Mouse (Mus musculus): ENCODE data around the gene Fgfr2.

GRCm38 (mm10) chr7:132658058-132658450 is 465.1 kb downstream of the Fgfr2 start:
- TF ChIP-seq CTCF (IDR thresholded peaks at IDR 0.05; ENCODE audit: borderline replicate concordance, extremely low read depth, insufficient read depth, insufficient read length) (no peak), POLR2A (IDR thresholded peaks at IDR 0.05; ENCODE audit: borderline replicate concordance, extremely low read depth, insufficient read depth, insufficient read length, poor library complexity, severe bottlenecking) (no peak)

Data from brain, embryonic 14.5 days (tissue).